Mouse (Mus musculus): ENCODE measurements around the gene Pabpn1l.

DNA sequence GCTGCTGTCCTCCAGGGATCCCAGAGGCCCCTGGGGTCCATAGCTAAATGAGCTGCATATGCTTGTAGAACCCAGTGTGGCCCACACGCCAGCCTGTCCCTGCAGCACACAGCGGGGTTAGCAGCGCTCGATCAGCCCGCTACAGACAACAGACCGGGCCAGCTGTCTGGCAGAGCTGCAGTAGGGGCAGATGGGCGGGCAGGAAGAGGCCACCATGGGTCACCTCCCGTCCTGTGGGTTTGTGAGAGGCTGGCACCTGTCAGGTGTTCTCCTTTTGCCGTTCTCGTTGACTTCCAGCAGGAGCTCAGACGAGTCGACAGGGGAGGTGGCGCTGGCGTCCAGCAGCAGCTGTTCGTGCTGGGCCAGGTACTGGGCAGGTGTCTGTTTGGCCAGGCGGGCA, 16.1 kb upstream of the Pabpn1l start:
- TF ChIP-seq GATA1 (IDR thresholded peaks at IDR 0.05; ENCODE audit: low read length) (no peak), TAL1 (IDR thresholded peaks at IDR 0.05; ENCODE audit: low read length) (no peak)

All from erythroblast, embryonic 14.5 days (primary cell).